In the genomic region with DNA sequence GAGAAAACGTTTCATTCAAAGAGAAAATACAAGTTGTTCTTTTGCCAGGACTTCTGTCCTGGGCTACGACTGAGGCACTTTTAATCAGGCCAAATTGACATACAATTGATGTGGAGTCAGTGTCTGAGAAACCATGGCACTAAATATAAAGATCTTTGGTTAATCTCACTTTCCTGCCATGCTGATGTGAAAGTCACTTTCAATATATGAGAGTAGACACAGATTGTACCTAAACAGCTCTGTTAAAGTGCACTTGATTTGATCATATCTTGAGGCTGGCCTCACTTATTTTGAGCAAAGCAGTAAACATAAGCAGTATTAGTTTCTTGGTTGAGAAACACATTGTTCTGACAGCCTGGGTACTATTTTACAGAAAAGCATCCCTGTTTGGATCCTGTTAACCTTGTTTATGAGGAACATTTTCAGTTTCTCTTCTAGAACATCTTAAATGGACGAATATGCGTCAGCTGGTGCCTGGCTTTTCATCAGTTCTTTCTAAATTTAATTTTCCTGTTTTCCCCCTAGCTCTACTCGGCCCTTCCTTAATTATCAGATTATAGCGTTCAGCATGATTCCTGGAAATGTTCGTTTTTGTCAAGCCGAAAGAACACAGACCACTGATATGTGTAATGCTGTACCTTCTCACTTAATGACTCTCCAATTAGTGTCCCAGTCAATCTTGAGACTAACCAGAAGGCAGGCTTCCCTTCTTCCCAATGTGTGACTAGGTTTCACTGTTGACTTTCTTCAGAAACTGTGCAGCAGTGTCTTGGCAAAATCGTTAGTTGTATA, we compare ENCODE assay signal across 26 mouse cellular contexts.
"Had no signal": no experiment of that assay in that cellular context is flagged by ENCODE, and none has a peak within 500 bp of the region (broad histone marks: within the 10 kb centered on the region; RNA-seq: fewer than 3 reads in every experiment).

No protein-coding gene starts in this region.

- H3K27ac ChIP-seq: gastrocnemius, adult 2 months; heart, embryonic 10.5 days; hindbrain, embryonic 10.5 days; hindbrain, embryonic 12.5 days; hindbrain, embryonic 14.5 days; intestine, embryonic 15.5 days; layer of hippocampus, adult 2 months; left cerebral cortex, adult 2 months; limb, embryonic 10.5 days; limb, embryonic 12.5 days had no signal

- H3K4me2 ChIP-seq: heart, embryonic 12.5 days; hindbrain, embryonic 12.5 days; hindbrain, embryonic 14.5 days; intestine, embryonic 15.5 days; limb, embryonic 12.5 days; liver, embryonic 11.5 days had no signal

- ATAC-seq: hindbrain, embryonic 16.5 days; inflammation-experienced regulatory T-cells, adult 6 months; intestine, embryonic 15.5 days; intestine, postnatal 0 days had no signal

- H3K9me3 ChIP-seq: heart, embryonic 10.5 days; heart, embryonic 12.5 days; hindbrain, embryonic 10.5 days; hindbrain, embryonic 12.5 days; intestine, embryonic 15.5 days; limb, embryonic 10.5 days; limb, embryonic 12.5 days had no signal

- DNase-seq: gastrocnemius, adult 2 months; gastrocnemius, postnatal 10 days; gastrocnemius, postnatal 25 days; heart, adult 18-20 months; heart, postnatal 10 days; heart, postnatal 4 days; kidney, adult 18-20 months; kidney, adult 8-10 months; kidney, postnatal 10 days; kidney, postnatal 25 days; kidney, postnatal 4 days; liver had no signal

- H3K27me3 ChIP-seq: heart, embryonic 12.5 days; hindbrain, embryonic 12.5 days; intestine, embryonic 15.5 days; limb, embryonic 12.5 days had no signal

- H3K9ac ChIP-seq: heart, embryonic 12.5 days; hindbrain, embryonic 12.5 days; hindbrain, embryonic 14.5 days; intestine, embryonic 15.5 days; limb, embryonic 12.5 days had no signal

- H3K4me3 ChIP-seq: gastrocnemius, adult 2 months; heart, embryonic 10.5 days; heart, embryonic 12.5 days; hindbrain, embryonic 10.5 days; hindbrain, embryonic 12.5 days; intestine, embryonic 15.5 days; layer of hippocampus, adult 2 months; left cerebral cortex, adult 2 months; limb, embryonic 10.5 days; limb, embryonic 12.5 days had no signal

- H3K4me1 ChIP-seq: heart, embryonic 10.5 days; heart, embryonic 12.5 days; hindbrain, embryonic 10.5 days; hindbrain, embryonic 12.5 days; intestine, embryonic 15.5 days; limb, embryonic 10.5 days; limb, embryonic 12.5 days had no signal

- H3K36me3 ChIP-seq: heart, embryonic 10.5 days; heart, embryonic 12.5 days; hindbrain, embryonic 10.5 days; hindbrain, embryonic 12.5 days; intestine, embryonic 15.5 days; limb, embryonic 10.5 days; limb, embryonic 12.5 days had no signal
